Mouse (Mus musculus): ENCODE results near the gene Trappc12. TPM values are rescaled to one million over a fixed set of nuclear protein-coding genes. Genes with fewer than 3 reads are reported as not detected.

Gene Trappc12
- total RNA-seq, 1 experiment from 2014 or later: 57.8 TPM

DNA sequence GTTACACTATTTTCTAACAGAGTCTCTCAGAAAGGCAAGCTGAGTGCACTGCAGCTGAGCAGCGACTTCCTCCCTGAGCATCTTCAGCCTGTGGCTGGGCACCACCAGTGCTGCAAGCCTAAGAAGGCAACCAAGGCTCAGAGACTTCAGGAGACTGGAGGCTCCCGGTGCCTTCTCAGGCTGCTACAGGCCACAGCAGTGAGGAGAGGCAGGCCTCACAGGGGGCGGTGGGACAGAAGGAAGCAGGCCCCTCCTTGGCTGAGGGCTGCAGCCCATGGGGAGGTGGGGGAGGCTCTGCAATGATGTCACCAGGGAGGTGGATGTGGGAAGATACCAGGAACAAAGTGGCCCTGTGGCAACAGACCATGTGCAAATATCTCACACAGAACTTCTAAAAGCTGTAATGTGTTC is 50.2 kb downstream of the Trappc12 start:
- ATAC-seq (replicated peaks in 1 of 2; ENCODE audit: insufficient read depth in 1 of 2, low FRiP score in 2 of 2, low TSS enrichment in 1 of 2, low read depth in 1 of 2, poor library complexity in 2 of 2, severe bottlenecking in 2 of 2): peak in 1 of 2 experiments; percentile 22; a peak in 1 of 4 replicates

DNA sequence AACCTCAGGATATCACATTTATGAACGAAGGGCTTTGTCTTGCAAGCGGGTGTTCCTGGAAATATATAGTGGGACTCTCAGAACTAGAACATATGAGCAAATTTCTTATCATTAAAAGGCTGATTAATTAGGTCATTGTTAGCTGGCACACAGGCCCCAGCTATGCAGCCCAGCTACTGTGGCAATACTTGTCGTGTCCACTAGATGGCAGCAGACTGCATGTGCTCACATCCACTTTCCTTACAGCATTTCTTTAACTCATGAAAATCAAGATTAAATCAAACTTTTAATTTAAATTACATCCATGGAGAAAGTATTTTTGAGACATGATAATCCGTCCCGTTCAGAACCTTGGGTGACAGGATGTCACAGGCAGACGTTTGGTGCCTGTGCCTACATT is 50.6 kb downstream of the Trappc12 start:
- peak; percentile 65 to 69; a peak in 3 of 4 replicates for ATAC-seq (replicated peaks in 1 of 2; ENCODE audit: insufficient read depth in 1 of 2, low FRiP score in 2 of 2, low TSS enrichment in 1 of 2, low read depth in 1 of 2, poor library complexity in 2 of 2, severe bottlenecking in 2 of 2)

DNA sequence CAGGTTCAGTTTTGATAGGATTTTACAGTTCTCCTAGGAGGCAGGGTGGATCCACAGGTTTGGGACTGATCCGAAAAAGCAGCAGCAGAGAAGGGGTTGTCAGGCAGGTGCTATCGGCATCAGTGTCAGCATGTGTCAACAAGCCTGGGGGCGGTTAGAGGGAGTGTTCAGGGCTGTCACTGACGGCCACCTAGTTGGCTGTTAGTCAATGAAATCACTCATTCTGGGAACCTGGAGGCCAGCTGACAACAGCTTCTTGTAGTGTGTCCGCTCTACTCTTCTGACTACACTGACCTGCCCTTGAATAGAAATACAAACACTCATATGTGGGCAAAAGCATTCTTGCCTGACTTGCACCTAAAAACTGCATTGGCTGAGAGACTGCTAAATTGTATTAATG is 51.2 kb downstream of the Trappc12 start:
- ATAC-seq (replicated peaks in 1 of 2; ENCODE audit: insufficient read depth in 1 of 2, low FRiP score in 2 of 2, low TSS enrichment in 1 of 2, low read depth in 1 of 2, poor library complexity in 2 of 2, severe bottlenecking in 2 of 2): no peak

GRCm38 (mm10) chr12:28697821-28698595 is 52.3 kb downstream of the Trappc12 start:
- no peak for ATAC-seq (replicated peaks in 1 of 2; ENCODE audit: insufficient read depth in 1 of 2, low FRiP score in 2 of 2, low TSS enrichment in 1 of 2, low read depth in 1 of 2, poor library complexity in 2 of 2, severe bottlenecking in 2 of 2)

- ATAC-seq (replicated peaks in 1 of 2; ENCODE audit: insufficient read depth in 1 of 2, low FRiP score in 2 of 2, low TSS enrichment in 1 of 2, low read depth in 1 of 2, poor library complexity in 2 of 2, severe bottlenecking in 2 of 2): no peak
Observed at GRCm38 (mm10) chr12:28694776-28695175, 55.5 kb downstream of the Trappc12 start.

DNA sequence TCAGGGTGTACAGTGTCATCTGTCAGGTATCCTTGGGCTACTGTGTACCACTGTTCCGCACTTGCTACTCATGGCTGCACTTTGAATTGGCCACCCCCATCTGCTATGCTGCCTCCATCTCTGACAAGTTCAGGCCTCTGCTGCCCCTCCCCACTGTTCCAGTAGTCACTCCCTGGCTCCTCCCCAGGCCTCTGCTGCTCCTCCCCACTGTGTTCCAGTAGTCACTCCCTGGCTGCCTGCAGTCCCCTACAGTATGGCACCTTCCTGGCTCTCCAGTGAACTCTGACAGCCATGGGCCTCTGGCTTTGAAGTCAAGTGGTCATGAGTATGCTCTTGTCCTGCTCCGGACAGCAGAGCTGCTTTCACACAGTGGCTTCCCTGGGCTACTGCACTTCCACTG is 56.0 kb downstream of the Trappc12 start:
- ATAC-seq (replicated peaks in 1 of 2; ENCODE audit: insufficient read depth in 1 of 2, low FRiP score in 2 of 2, low TSS enrichment in 1 of 2, low read depth in 1 of 2, poor library complexity in 2 of 2, severe bottlenecking in 2 of 2): 0 out of 4 replicates have a peak, but pooled peaks of 1 of the 2 experiments have one; percentile 38

- no peak for ATAC-seq (replicated peaks in 1 of 2; ENCODE audit: insufficient read depth in 1 of 2, low FRiP score in 2 of 2, low TSS enrichment in 1 of 2, low read depth in 1 of 2, poor library complexity in 2 of 2, severe bottlenecking in 2 of 2)
Observed at GRCm38 (mm10) chr12:28693738-28694137, 56.5 kb downstream of the Trappc12 start.

- no peak for ATAC-seq (replicated peaks in 1 of 2; ENCODE audit: insufficient read depth in 1 of 2, low FRiP score in 2 of 2, low TSS enrichment in 1 of 2, low read depth in 1 of 2, poor library complexity in 2 of 2, severe bottlenecking in 2 of 2)
Observed at GRCm38 (mm10) chr12:28690730-28691129, 59.5 kb downstream of the Trappc12 start.

GRCm38 (mm10) chr12:28688996-28689395 is 61.3 kb downstream of the Trappc12 start:
- no peak for ATAC-seq (replicated peaks in 1 of 2; ENCODE audit: insufficient read depth in 1 of 2, low FRiP score in 2 of 2, low TSS enrichment in 1 of 2, low read depth in 1 of 2, poor library complexity in 2 of 2, severe bottlenecking in 2 of 2)

GRCm38 (mm10) chr12:28686199-28686879 is 63.9 kb downstream of the Trappc12 start:
- no peak for ATAC-seq (replicated peaks in 1 of 2; ENCODE audit: insufficient read depth in 1 of 2, low FRiP score in 2 of 2, low TSS enrichment in 1 of 2, low read depth in 1 of 2, poor library complexity in 2 of 2, severe bottlenecking in 2 of 2)

GRCm38 (mm10) chr12:28685771-28686170 is 64.5 kb downstream of the Trappc12 start:
- no peak for ATAC-seq (replicated peaks in 1 of 2; ENCODE audit: insufficient read depth in 1 of 2, low FRiP score in 2 of 2, low TSS enrichment in 1 of 2, low read depth in 1 of 2, poor library complexity in 2 of 2, severe bottlenecking in 2 of 2)

DNA sequence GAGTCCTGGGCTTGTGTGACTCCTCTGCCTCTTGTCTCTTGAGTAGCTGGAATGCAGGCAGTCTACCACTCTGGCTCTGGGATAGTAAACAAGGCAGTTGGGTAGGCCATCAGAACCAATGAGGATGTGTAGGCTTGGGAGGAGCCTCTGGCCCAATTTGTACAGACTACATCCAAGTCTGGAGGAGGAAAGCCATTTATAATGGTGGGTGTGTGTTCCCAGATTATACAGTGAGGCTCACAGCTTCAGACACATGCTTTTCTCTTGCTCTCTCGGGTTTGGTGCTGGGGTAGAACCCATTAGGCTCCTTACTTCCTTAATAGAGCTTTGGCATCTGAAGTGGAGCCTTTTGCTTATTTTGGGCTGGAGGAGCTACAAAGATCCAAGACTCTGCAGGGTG is 65.6 kb downstream of the Trappc12 start:
- ATAC-seq (replicated peaks in 1 of 2; ENCODE audit: insufficient read depth in 1 of 2, low FRiP score in 2 of 2, low TSS enrichment in 1 of 2, low read depth in 1 of 2, poor library complexity in 2 of 2, severe bottlenecking in 2 of 2): no peak

- no peak for ATAC-seq (replicated peaks in 1 of 2; ENCODE audit: insufficient read depth in 1 of 2, low FRiP score in 2 of 2, low TSS enrichment in 1 of 2, low read depth in 1 of 2, poor library complexity in 2 of 2, severe bottlenecking in 2 of 2)
Observed at GRCm38 (mm10) chr12:28675925-28676209, 74.4 kb downstream of the Trappc12 start.

- peak; percentile 93 for ATAC-seq (replicated peaks in 1 of 2; ENCODE audit: insufficient read depth in 1 of 2, low FRiP score in 2 of 2, low TSS enrichment in 1 of 2, low read depth in 1 of 2, poor library complexity in 2 of 2, severe bottlenecking in 2 of 2)
Observed at GRCm38 (mm10) chr12:28675121-28675924, 74.9 kb downstream of the Trappc12 start, which contains the start of gene Adi1. Adi1 (plus strand) TSS chr12:28675231.

- no peak for ATAC-seq (replicated peaks in 1 of 2; ENCODE audit: insufficient read depth in 1 of 2, low FRiP score in 2 of 2, low TSS enrichment in 1 of 2, low read depth in 1 of 2, poor library complexity in 2 of 2, severe bottlenecking in 2 of 2)
Observed at GRCm38 (mm10) chr12:28674038-28674720, 76.1 kb downstream of the Trappc12 start.

- ATAC-seq (replicated peaks in 1 of 2; ENCODE audit: insufficient read depth in 1 of 2, low FRiP score in 2 of 2, low TSS enrichment in 1 of 2, low read depth in 1 of 2, poor library complexity in 2 of 2, severe bottlenecking in 2 of 2): no peak
Observed at GRCm38 (mm10) chr12:28667287-28667686, 83.0 kb downstream of the Trappc12 start.

- no peak for ATAC-seq (replicated peaks in 1 of 2; ENCODE audit: insufficient read depth in 1 of 2, low FRiP score in 2 of 2, low TSS enrichment in 1 of 2, low read depth in 1 of 2, poor library complexity in 2 of 2, severe bottlenecking in 2 of 2)
Observed at GRCm38 (mm10) chr12:28666734-28667133, 83.5 kb downstream of the Trappc12 start.
